Mouse (Mus musculus): ENCODE measurements at regions not wholly inside any gene's neighbourhood (a gene's known extent, or its start where the extent isn't known, plus 50 kb on each side); places are given as distances from the start of the nearest gene placed in this dataset.

GRCm38 (mm10) chr15:96751243-96752061 is 51.9 kb upstream of the Slc38a2 start:
- no peak overlapping the region for H3K4me3 ChIP-seq (ENCODE audit: low read depth, low read length)
- ATAC-seq (ENCODE audit: insufficient read depth) (no peak), DNase-seq (no peak)
- TF ChIP-seq CTCF (IDR thresholded peaks at IDR 0.05; ENCODE audit: low read depth): no peak
- H3K9ac ChIP-seq: no peak overlapping the region
- no peaks in the 10 kb centered on the region for H3K27me3 ChIP-seq (ENCODE audit: insufficient read depth, low read length)
- H3K27ac ChIP-seq (ENCODE audit: low read depth): no peak overlapping the region
- WGBS: 82% methylated on average over 13 of the region's 13 CpGs
- no peaks in the 10 kb centered on the region for H3K9me3 ChIP-seq (ENCODE audit: low read depth, low read length)
- H3K4me1 ChIP-seq (ENCODE audit: insufficient read depth): no peaks in the 10 kb centered on the region
- H3K4me2 ChIP-seq: no peak overlapping the region
- no peaks in the 10 kb centered on the region for H3K36me3 ChIP-seq (ENCODE audit: insufficient read depth)

- no peaks in the 10 kb centered on the region for H3K36me3 ChIP-seq (ENCODE audit: insufficient read depth)
- no peak overlapping the region for H3K9ac ChIP-seq
- ATAC-seq (ENCODE audit: insufficient read depth): no peak
- no peak overlapping the region for H3K4me2 ChIP-seq
- H3K27ac ChIP-seq (ENCODE audit: low read depth): peak overlapping the region; percentile 2; the same call in 1 of the 2 replicates
- 64% methylated on average over 9 of the region's 9 CpGs for WGBS
- no peaks in the 10 kb centered on the region for H3K4me1 ChIP-seq (ENCODE audit: insufficient read depth)
- H3K27me3 ChIP-seq (ENCODE audit: insufficient read depth, low read length): no peaks in the 10 kb centered on the region
- no peak for DNase-seq
- H3K4me3 ChIP-seq (ENCODE audit: low read depth, low read length): no peak overlapping the region
- no peak for TF ChIP-seq CTCF (IDR thresholded peaks at IDR 0.05; ENCODE audit: low read depth)
- H3K9me3 ChIP-seq (ENCODE audit: low read depth, low read length): no peaks in the 10 kb centered on the region
Observed at GRCm38 (mm10) chr15:96749534-96750256, 50.2 kb upstream of the Slc38a2 start.
